Mouse (Mus musculus) megakaryocyte, adult 5-6 weeks (primary cell): ENCODE data around the gene Kptn. TPM values are rescaled to one million over a fixed set of nuclear protein-coding genes. Genes with fewer than 3 reads are reported as not detected.

ENCODE experiments used
- ATAC-seq: 2 replicates; pipeline ENCODE4 v1.8.0; 2016; ENCODE audit warnings: mild to moderate bottlenecking, inconsistent platforms; ENCODE audit not compliant: poor library complexity, severe bottlenecking
- total RNA-seq, 2 experiments: library from RNA; stranded (forward) in 1 of 2; stranded (reverse) in 1 of 2; fragments of 153-499, 151-499 nt in 1 of 2; fragments of 221-1000, 200-1000 nt in 1 of 2; gene quantifications; 2 replicates each; pipeline versions ENCODE4 v1.2.3 to v1.2.4; 2015 to 2017

Gene Kptn
- total RNA-seq (2015): 8.9 and 9.9 TPM in 2 replicates
- total RNA-seq (2017): 9.7 and 18.9 TPM in 2 replicates

DNA sequence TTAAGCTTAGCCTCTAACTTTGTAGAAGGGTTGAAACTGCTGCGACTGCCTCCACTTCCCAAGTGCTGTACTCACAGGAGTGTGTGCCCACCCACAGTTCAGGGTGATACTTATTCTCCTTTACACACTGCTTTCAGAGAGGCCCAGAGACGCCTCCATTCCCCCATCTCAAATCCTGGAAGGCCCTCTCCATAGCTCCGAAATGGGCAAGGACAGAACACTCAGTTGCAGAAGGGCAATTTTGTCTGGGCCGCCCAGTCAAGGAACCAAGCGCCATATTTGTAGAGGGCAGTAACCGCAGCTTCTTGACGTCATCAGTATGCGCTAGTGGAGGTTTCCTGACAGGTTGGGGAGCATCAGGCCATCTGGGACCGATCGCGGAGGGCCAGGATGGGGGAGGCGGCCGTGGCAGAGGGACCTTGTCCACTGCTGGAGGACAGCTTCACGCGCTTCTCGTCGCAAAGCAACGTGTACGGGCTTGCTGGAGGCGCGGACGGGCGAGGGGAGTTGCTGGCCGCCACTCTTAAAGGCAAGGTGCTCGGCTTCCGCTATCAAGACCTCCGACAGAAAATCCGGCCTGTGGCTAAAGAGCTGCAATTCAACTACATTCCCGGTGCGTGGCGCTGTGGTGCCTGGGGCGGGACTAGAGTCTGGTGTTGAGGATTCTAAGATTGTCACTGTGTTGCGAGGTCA, at the start of gene Kptn:
TSS of gene Kptn (plus strand) at position 327 of the 693 bp plus-strand sequence.
- peak; percentile 94 for ATAC-seq

DNA sequence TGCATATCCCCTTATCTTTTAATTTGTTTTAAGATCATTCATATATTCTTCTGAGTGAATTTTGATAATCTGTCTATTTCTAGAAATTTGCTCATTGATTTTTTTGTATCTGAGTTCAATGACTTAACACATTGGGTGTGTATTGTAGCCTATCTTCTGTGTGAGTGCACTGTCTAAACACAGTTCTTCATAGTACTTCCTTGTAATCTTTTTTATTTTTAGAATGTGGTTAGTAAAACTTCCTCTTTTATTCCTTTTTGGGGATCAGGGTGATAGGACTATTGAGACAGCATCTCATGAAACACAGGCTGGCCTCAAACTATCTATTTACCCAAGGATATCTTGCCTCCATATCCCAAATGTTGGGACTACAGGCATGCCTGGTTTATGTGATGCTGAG, 48.8 kb upstream of the Kptn start:
- ATAC-seq: peak; percentile 90

DNA sequence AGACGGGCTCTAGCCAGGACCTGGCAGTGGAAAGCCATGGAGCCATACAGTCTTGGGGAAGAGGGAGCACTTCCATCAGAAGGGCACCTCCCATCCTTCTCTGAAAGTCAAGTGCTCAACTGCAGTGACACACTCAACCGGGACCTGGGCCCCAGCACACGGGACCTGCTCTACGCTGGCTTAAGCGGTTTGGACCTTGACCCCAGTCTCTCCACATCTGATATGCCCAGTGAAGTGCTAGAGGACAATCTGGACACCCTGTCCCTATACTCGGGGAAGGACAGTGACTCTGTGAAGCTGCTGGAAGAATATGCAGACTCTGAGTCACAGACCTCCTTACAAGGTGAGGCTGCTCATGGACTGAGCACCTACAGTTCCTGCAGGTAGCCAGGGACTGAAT, 47.8 kb upstream of the Kptn start:
- ATAC-seq: no peak

DNA sequence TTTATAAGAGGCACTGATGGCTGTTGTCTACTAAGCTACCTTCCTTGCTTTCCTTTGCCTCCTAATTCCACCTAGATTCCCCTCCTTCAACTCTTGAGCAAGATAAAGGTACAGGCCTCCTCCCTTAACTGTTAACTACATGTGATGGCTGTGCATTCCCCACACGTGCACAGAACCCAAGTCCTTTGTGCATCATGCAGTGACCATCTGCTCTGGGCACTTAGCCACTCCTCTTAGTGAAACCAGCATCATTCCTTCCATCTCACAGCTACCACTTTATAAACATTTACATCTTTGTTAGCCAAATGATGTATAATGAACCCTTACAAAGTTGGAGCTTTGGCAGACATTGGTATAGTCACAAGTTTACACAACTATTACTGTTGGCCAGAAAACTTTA, 39.7 kb upstream of the Kptn start:
- no peak for ATAC-seq

DNA sequence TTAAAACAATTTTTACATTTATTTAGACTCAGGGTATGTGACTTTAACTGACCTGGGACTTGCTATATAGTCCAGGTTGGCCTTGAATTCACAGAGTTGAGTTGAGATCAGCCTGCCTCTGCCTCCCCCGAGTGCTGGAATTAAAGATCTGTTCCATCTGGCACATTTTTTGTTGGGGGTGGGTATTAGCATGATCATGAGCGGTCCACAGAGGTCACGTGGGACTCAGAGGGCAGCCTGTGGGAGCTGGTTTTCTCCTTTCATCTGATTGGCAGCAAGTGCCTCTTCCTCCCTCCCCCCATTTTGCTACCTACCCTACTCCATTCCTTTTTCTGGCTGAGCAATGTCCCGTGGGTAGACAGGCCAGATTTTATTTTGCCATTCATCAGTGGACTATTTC, 39.1 kb upstream of the Kptn start:
- ATAC-seq: no peak

DNA sequence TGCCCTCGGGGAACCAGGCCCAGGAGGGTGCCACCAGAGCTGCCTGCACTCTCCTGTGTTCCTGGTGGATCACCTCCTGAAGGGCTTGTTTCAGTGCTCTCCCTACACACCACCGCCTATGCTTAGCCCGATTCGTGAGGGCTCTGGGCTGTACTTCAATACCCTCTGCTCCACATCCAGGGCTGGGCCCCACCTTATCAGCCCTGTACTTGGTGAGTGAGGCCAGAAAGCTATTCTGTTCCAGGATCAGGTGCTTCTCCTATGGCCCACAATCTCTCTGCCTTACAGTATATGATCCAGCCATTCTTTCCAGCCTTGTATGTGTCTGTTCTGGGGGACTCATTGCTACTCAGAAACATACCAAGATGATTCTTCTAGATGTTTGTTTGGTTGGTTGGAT, 36.3 kb upstream of the Kptn start:
- ATAC-seq: no peak

DNA sequence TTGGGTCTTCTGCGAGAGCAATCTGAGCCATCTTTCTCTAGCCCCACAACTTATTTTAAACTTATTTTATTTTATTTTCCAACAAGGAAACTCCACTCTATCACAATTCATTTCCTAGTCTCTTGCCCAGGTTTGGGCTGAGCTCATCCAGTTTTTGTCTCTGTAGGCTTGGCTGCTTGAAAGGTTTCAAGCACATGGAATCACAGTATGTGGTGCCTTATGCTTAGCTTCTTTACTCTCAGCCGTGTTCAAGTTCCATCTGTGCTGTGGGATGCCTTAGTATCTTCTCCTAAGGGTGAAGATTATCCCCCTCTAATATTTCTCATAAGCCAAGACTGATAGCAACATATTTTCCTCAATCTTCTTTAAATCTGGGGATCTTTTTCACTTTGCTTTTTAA, 32.1 kb upstream of the Kptn start:
- no peak for ATAC-seq

DNA sequence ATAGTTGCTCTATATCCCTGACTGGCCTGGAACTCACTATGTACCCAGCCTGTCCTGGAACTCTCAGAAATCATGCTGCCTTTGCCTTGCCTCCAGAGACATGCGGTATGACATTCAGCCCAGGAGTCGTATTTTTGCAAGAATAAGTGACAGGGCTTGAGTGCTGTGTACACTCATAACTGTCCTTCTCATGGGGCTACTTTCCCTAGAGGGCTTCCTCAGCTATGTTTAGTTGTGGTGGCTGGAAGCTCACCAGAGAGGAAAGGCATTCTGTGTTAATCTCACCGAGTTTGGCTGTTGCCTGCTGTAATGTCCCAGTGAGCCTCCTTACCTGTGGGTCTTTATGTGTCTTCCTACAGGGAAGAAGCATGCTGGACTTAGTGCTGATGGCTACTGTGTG, 25.1 kb upstream of the Kptn start:
- no peak for ATAC-seq

DNA sequence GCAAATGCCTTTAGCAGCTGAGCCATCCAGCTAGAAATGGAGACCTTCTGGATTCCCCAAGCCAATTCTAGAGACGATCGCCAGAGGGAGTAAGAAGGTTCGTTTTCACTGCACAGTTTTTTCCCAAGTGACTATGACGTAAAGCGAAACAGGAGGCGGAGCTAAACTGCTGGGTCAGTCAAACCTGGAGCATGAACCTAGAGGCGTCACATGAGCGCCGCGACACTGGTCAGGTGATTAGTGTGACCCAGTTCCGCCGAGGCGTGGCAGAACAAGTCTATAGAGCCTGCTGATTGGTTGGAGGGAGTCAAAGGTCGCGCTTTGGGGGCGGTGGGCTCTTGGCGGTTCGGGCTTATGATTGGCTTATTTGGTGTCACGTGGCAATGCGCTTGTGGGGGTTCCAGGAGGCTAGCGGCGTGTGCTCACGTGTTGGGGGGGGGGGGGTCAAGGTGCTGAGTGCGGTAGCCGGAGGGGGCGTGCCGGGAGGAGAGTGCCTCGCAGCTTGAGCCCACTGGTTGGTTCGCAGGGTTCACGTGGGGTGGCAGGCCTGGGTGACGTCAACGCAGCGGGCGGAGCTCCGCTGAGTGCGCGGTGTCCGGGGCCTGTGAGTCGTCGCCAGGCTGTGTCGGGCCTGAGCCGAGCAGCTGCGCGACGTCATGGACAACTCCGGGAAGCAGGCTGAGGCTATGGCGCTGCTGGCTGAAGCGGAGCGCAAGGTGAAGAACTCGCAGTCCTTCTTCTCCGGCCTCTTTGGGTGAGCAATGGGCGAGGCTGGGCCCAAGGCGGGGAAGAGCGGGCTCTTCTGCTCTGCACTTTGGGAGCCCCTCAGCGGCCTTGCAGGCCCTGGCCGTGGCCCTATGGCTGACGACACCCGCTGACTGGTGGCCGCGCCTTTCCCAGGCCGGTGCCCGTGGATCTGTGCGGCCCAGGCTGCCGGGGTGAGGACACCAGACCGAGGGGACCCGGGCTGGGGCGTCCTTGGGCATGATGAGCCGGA, 21.4 kb upstream of the Kptn start, which contains the start of gene Napa:
TSS of gene Napa (plus strand) at position 438 of the 997 bp plus-strand sequence.
- ATAC-seq: peak; percentile 88

DNA sequence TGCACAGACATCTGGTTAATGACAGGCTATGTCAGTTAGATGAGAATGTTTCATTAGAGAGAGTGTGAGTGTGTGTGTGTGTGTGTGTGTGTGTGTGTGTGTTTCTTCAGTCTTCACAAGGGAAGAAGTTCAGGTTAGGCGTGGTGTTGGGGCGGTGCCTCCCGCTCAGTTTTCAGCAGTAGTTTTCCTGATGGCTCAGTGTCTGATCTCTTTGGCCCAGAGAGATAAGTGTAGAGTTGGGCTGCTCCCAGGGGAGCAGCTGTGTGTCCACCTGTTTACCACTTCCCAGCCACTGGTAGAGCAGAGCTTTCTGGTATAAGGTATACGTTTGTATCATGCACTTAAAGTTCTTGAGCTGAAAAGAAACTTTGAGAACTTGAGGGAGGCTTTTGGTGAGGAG, 19.8 kb upstream of the Kptn start:
- ATAC-seq: no peak

DNA sequence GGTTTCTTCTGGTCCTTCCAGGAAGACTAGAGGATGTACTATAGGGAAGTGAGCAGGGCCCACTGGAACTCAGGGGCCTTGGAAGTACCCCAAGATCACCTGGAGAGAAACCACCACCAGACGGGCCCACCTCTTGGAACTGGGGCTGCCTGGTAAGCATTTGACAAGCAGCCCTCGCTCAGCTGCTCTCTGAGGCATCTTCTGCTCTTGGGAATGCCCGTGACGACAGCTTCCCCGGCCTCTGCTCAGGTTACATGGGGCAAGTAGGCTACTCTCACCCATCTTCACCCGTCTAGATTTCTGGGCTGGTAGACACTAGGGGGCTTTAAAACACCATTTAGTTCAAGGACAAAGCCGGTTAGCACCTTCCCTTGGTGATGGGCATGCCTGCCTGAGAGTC, 18.6 kb upstream of the Kptn start:
- no peak for ATAC-seq

DNA sequence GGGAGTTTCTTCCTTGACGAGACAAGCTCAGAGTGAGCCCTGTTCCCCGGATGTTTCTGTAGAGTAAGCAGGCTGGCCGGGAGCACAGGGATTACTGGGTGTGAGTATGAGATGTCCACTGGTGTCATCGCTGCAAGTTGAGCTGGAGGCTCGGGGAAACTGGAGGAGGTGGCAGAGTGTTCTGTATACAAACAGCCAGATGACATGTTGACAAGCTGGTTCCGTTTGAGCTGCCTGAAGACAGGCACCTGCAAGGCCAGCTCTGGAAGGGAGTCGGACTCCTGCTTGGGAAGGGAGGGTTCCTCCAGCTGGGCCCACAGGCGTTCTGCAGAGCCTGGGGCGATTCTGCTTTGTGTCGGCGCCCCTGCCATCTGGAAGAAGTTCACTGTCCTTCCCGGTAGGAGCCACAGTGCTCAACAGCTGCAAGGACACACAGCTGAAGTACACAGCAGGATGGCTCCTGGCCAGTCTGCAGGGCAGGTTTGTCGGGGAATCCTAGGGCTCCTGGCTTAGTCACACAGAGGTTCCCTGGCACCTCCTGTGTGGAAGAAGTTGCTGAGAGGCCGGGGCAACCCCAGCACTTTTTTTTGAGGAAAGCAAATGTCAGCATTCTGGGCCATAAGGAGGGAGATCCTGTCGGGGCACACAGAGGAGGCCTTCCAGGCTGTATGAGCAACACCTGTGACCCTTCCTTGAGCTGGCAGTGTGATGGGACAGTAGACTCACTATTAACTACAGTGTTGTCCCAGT, 17.8 kb upstream of the Kptn start:
- ATAC-seq: no peak

DNA sequence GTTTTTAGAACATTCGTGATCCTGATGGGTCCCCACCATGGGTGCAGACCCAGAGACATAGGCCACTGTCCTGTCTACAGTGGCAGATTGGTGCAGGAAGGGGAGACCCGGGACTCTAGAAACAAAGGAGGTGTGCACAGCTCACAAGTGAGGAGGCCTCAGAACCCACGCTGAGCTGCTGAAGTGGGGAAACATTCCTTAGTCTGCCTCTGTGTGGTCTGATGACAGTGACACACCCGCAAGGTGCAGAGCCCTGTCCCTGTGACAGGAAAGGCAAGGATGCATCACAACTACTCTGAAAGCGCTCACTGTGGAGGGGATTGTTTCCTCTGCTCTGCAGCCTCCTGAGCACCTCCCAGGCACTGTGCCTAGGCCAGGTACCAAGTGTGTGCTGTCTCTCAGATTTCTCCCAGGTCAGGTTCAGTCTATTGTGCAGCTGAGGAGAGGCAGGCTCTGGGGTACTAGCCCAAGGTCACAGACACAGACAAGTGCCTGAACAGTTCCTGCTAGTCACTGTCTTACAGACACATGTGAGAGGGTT, 16.9 kb upstream of the Kptn start:
- no peak for ATAC-seq

DNA sequence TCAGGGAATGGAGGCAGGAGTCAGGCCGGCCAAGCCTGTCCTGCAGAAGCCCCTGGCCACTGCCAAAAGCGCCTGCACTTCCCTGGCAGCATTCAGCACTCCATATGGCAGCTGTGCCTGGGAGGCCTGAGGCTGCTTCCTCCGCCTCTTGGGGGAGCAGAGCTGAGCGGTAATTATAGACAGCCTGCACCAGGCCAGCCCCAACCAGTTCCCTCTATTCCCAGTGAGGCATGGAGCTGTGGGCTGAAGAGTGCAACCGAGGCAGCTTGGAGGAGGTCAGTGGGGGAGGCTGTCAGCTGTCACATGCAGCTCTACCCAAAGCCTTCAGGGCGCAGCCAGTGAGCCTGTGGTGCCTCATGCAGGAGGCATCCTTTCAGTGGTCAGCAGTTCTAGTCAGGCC, 15.9 kb upstream of the Kptn start:
- ATAC-seq: no peak

DNA sequence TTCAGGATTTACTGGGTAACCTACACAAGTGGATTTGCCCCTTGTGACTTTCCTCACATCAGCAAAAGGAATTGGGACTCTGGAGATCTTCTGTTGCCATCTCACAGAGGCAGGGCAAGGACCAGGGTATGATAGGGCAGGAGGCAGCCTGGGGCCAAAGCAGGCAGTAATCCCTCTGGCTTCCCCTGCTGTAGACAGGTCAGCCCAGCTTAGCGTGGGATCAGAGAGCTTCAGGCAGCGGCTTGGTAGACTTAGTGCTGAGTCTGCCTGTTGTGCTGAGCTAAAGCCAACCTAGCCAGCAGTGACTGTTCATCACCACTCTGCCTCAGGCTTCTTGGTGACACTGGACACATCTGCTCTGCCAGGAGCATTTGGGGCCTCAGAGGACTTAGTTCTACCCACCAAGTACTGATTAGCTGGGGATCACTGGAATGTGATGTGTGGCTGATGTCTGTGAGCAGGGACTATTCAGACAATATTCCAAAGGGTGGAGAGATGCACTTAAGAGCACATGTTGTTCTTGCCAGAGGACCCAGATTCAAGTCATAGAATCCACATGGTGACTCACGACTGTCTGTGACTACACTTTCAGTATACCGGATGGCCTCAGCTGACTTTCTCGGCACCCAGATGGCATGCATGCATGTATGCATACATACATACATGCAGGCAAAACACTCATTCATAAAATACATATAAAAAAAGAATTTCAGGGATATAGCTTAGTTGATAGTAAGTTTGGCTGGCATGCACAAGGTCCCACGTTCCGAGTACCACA, 14.9 kb upstream of the Kptn start:
- no peak for ATAC-seq

DNA sequence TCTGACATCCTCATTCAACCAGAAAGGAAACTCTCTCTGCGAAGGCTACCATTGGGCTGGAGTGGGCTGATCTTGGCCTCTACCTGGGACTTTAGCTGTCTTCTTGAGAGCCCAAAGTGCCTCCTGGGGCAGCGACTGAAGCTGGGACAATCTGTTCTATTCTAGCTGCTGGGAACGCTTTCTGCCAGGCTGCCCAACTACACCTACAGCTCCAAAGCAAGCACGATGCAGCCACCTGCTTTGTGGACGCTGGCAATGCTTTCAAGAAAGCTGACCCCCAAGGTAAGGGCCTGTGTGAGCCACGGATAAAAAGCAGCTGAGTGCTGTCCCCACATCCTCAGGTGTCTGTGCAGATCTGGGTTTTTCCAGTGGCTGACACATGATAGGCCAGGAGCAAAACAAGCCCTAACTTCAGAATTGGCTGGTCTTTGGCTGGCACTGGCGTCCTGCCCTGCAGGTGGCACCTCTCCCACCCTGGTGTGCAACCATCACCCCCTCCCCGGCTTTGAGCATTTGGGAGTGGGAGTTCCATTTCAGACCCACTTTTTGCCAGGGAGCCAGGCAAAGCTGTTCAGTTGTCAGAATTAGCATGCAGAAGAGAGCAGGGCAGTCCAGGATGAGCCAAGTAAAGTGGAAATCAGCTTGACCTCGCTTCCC, 10.7 kb upstream of the Kptn start:
- ATAC-seq: no peak

DNA sequence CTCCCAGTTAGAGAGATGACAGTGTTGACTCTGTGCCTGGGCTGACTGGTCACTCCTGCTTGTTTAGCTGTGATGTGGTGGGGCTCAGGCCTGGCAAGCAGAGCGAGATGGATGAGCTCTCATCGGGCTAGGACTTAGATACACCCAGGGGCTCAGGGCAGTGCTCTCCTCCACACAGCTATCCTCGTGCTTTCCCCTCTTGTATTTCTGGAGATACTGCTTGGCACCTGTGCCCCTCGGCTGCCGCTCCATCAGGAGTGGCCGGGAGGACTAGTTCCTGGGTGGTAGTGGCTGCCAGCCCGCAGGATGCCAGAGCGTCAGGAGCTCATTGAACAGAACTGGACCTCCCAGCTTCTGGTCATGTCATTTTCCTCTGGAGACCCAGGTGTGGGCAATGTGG, 9.5 kb upstream of the Kptn start:
- ATAC-seq: no peak

DNA sequence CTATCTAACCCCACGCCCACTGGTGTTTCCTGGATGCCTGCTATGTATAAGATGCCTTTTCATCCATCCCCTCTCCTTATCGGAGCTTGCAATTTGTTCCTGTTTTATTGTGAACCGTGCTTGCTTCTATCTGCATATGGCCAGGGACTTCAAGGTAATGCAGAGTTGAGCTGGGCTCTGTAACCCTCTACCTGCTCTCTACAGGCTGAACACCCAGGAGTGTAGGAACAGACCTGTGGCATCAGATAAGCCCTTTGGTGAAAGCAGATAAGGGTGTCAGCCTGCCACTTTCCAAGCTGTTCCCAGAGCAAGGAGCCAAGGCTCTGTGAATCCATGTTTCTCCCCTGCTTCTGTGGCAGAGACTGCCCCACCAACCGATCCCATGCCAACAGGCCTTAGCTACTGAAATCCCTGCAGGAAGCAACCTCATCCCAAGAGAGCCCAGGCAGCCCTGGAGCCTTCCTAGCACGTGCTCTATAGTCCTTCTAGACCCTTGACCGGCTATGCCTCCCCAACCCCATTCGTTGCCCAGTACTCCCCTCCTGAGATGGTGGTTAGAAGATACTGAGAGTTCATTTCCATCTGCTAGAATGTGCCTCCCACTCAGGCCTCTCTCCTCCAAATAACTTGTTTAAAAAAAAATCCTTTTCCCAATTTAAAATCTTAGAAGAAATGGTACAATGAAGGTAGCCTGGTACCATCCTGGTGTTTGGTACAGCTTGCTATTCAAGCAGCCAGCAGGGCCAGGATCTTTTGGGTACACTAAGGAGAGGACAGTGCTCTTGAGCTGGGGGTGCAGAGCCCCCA, 8.2 kb upstream of the Kptn start:
- no peak for ATAC-seq

DNA sequence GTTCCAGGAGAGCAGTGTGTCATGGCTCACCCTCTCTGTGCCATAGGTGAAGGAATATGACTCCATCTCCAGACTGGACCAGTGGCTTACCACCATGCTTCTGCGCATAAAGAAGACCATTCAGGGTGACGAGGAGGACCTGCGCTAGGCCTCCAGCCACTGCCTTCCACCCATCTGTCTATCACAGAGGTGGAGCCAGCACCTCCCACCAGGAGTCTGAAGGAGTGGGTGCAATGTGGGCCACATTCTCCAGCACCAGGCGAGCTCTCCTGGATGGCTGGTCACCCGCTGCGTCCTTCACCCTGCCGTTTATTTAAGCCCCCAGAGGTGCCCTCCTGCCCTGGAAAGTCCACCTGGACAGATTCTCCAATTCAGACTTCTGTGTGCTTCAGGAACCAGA, 3.3 kb upstream of the Kptn start:
- no peak for ATAC-seq
